Mouse (Mus musculus) CD4-positive, CD25-positive, alpha-beta regulatory T cell, adult 4 months (primary cell): ENCODE data around the gene Mrpl39. TPM values are rescaled to one million over a fixed set of nuclear protein-coding genes. Genes with fewer than 3 reads are reported as not detected.

Experiments
- ATAC-seq: one replicate; pipeline ENCODE4 v1.8.0; 2017
- polyA plus RNA-seq, 2 experiments: library from polyadenylated mRNA; unstranded; fragments of 100-300 nt; shearing (Covaris generic); gene quantifications; one replicate each; pipeline ENCODE4 v1.2.1; 2017

Mrpl39 gene
- polyA plus RNA-seq, 2 experiments from 2014 or later, result 21.2 to 27.5 TPM

- ATAC-seq, result no peak
Observed at GRCm38 (mm10) chr16:84737358-84737757, 1.8 kb upstream of the Mrpl39 start.

DNA sequence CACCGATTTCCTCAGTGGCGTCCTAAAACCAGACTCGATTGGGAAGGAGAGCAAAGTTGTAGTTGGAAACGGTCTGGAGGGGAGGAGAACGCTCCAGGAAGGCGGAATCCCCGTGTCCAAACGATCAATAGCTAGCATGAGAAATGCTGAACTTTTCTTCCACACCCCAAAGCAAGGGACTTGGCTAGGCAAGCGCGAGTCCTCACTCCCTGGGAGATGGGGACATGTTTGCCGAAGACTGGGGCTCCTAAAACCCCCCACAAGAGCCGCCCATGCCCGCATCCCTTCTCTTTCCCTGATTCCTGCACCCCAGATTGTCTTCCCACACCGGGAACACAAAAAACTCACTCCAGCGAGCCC is 756 bp downstream of the Mrpl39 start:
- ATAC-seq, result peak; percentile 9

DNA sequence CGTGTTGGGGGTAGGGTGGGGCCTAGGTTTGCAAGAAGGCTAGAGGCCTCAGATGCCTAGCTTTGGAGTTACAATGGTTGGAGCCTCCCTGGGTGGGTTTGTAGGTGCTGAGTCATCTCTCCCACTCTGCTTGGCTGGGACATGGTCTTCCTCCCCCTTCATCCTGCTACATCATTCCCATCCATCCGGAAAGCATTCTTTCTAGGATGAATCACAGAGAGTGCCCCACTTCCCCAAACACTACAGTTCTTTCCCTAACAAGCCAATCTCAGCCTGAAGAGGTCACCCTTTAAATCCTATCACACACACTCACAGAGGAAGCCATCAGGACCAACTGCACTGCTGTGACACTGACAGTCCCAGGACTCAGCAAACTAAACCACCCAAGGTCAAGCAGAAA is 14.9 kb downstream of the Mrpl39 start:
- ATAC-seq, result no peak

- ATAC-seq, result no peak
Observed at GRCm38 (mm10) chr16:84718250-84718649, 17.3 kb downstream of the Mrpl39 start.

GRCm38 (mm10) chr16:84717618-84718248 is 17.8 kb downstream of the Mrpl39 start:
- no peak for ATAC-seq

GRCm38 (mm10) chr16:84716724-84717617 is 18.6 kb downstream of the Mrpl39 start:
- ATAC-seq, result no peak

- ATAC-seq, result no peak
Observed at GRCm38 (mm10) chr16:84716197-84716596, 19.3 kb downstream of the Mrpl39 start.

GRCm38 (mm10) chr16:84714978-84715377 is 20.6 kb downstream of the Mrpl39 start:
- no peak for ATAC-seq

- ATAC-seq, result peak; percentile 30
Observed at GRCm38 (mm10) chr16:84713926-84714325, 21.6 kb downstream of the Mrpl39 start.

- ATAC-seq, result peak; percentile 85
Observed at GRCm38 (mm10) chr16:84713156-84713555, 22.4 kb downstream of the Mrpl39 start.

DNA sequence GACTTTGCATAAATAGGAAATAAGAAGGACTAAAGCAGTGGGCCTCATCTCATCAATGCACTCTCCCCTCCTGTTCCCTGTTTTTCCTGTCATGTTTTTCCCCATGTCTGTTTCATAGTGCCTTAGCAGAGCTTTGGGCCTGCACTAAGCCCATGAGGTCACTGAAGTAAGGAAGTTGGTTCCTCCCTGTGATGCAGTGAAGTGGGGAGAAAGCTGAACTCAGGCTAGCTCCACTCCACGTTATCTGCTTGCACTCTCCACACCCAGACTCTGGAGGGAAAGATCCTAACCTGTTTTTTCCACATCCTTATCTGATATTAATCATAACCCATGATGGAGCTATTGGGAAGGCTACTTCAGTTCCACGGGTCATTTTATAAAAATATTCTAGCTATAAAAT is 26.9 kb downstream of the Mrpl39 start:
- no peak for ATAC-seq

GRCm38 (mm10) chr16:84707802-84708201 is 27.7 kb downstream of the Mrpl39 start:
- no peak for ATAC-seq

DNA sequence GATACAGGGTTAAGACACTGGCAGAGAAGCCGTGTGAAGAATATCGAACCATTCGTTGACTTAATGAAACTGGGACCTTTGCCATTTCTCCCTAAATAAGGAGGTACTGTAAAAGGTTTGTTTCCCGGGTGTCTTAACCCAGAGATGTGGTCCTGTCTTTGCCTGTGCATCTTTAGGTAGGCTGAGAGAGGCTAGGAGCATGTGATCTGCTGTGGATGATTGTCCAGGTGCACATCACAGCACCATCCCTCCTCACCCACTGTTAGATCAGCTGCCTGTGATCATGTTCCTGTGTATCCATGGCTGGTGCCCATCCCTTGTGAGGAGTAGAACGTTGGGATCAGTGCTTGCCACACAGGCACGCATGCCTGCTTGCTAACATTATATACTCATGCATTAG is 29.0 kb downstream of the Mrpl39 start:
- no peak for ATAC-seq

GRCm38 (mm10) chr16:84705507-84705906 is 30.0 kb downstream of the Mrpl39 start:
- ATAC-seq, result no peak

DNA sequence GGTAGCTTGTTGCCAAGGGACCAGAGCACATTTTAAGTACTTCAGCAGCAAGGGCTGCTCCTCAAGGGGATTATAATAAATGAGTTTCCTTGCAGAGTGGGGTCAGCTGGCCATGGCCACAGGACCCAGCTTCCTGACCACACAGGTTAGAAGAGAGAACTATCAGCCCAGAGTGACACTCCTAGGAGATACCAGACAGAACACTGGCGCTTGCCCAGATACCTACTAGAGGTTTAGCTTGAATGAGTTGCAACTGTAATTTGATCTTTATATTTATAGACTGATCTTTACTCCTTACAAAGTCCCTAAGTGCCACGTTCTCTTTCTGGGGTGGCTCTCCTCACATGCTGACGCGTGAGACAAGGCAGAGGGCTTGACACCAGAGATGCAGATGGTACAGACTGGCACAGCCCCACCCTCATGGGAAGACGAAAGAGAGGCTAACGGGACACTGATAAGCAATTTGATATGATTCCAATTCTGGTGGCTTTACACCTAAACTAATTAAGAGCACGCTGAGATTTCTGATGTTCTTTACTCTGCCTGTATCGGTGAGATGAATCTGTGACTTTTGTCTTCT is 30.8 kb downstream of the Mrpl39 start:
- peak; percentile 6 for ATAC-seq

DNA sequence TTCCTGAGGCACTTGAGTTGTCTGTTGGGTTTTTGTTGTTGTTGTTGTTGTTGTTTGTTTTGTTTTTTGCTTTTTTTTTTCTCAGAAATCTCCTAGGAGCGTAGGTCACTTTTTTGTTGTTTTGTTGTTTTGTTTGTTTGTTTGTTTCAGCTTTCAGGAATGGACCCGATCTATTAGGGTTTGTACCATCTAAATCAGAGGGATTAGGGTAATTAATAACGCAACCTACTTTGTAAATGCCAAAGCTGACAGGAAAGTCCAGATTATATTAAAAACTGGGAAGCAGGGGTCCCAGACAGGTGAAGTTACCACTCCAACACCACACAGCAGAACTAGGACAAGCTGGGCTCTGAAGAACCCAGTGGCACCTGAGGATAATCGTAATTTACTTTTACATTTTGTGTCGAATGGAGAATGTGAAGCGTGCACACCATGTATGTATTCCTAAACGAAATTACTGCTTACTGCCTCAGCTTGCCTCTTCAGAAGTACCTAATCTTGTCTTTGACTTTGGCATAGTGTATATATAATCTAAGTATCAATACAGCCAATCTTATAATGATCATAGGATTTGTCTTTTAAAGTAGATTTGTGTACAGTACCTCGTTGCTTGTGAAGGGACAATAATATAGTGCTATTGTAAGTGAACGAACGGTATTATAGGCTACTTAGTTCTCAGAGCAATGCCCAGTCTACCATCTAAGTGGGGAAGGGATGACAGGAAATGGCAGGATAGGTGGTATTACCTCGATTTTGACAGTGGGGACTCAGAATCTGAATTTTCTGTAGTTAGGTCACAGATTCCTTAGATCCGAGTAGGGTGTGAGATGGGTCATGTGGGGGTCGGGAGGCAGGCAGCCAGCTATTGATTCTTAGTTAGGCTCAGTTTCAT is 31.5 kb downstream of the Mrpl39 start:
- peak; percentile 25 for ATAC-seq

DNA sequence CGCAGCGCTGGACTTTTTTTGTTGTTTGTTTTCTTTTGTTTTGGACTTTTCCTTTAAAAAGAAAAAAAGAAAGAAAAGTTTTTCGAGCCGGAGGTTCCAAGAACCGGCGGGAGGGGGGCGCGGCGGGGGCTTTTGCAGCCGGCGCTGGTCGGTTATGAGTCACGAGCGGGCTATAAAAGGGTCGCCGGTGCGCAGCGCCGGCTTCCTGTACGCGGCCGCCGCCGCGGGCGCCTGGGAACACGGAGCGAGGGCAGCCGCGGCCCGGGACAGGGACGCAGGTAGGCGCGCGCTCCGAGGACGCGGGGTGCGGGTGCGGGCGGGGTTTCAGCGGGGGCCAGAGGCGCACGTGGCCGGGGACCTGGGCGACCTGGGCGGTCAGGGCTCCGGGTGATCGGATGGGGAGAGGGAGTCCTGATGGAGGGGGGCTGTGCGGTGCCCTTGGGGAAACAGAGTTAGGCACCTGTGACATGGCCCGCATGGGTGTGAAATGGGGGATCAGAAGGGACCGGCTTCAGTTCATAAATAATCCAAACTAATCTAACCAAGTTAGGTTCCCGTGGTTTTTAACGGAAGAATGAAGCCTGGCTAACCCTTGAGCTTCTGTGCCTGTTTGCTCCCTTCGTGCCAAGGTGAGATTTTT is 32.3 kb downstream of the Mrpl39 start:
- peak; percentile 80 for ATAC-seq

- peak; percentile 59 for ATAC-seq
Observed at GRCm38 (mm10) chr16:84702230-84703128, 33.1 kb downstream of the Mrpl39 start.

DNA sequence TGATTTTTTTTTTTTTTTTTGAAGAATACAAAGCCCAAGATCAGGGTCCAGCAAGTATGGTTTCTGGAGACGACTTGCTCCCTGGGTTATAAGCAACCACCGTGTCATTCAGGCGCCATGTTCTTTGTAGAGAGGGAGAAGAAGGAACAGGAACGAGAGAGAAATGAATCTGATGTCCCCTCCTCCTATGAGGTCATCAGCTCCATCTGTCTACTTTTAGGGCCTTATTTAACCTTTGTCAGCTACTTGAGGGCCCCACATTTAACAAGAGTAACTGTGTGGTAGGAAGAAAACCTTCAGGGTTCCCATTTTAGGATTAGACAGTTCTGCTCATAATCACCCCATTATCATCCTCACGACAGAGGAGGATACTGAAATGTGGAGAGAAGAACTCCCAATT is 34.5 kb downstream of the Mrpl39 start:
- no peak for ATAC-seq

- ATAC-seq, result no peak
Observed at GRCm38 (mm10) chr16:84698708-84699107, 36.8 kb downstream of the Mrpl39 start.

GRCm38 (mm10) chr16:84696178-84696577 is 39.4 kb downstream of the Mrpl39 start:
- ATAC-seq, result no peak
